ENCODE assay signal across 8 mouse cellular contexts in genomic region chr7:80992063-80992462, GRCm38 (mm10). TPM values are rescaled to one million over a fixed set of nuclear protein-coding genes. Genes with fewer than 3 reads are reported as not detected.
DNase-seq lines count a peak whose midpoint lies in the region; ATAC-seq and TF ChIP-seq lines count a peak whose summit lies in the region.

No protein-coding gene starts in this region.

- 0 out of 2 replicates have a peak, but pooled peaks cover 3% of the 10 kb centered on the region for H3K36me3 ChIP-seq in lung, embryonic 14.5 days (ENCODE audit: insufficient read depth)
- no peaks in the 10 kb centered on the region for H3K36me3 ChIP-seq in forebrain, embryonic 12.5 days (replicated peaks)
- no peaks in the 10 kb centered on the region for H3K36me3 ChIP-seq in limb, embryonic 14.5 days (ENCODE audit: control insufficient read depth, insufficient read depth, low read length)
- H3K36me3 ChIP-seq in stomach, embryonic 15.5 days = no peaks in the 10 kb centered on the region

- no peaks in the 10 kb centered on the region for H3K9me3 ChIP-seq in lung, embryonic 14.5 days (ENCODE audit: low read depth, low read length)
- H3K9me3 ChIP-seq in forebrain, embryonic 12.5 days = no peaks in the 10 kb centered on the region
- H3K9me3 ChIP-seq in limb, embryonic 14.5 days (ENCODE audit: control insufficient read depth, low read length) = no peaks in the 10 kb centered on the region
- no peaks in the 10 kb centered on the region for H3K9me3 ChIP-seq in stomach, embryonic 15.5 days

- peaks cover 14% of the 10 kb centered on the region; the same call in 1 of the 2 replicates for H3K4me1 ChIP-seq in lung, embryonic 14.5 days (ENCODE audit: insufficient read depth)
- H3K4me1 ChIP-seq in forebrain, embryonic 12.5 days = peaks cover 38% of the 10 kb centered on the region
- H3K4me1 ChIP-seq in limb, embryonic 14.5 days (ENCODE audit: control insufficient read depth, insufficient read depth, low read length) = peaks cover 16% of the 10 kb centered on the region
- H3K4me1 ChIP-seq in stomach, embryonic 15.5 days = peaks cover 14% of the 10 kb centered on the region; the same call in 1 of the 2 replicates

- peak overlapping the region; percentile 96 for H3K9ac ChIP-seq in lung, embryonic 14.5 days
- H3K9ac ChIP-seq in forebrain, embryonic 12.5 days = peak overlapping the region; percentile 98
- peak overlapping the region; percentile 98 for H3K9ac ChIP-seq in limb, embryonic 14.5 days (ENCODE audit: low read depth, low read length, severe bottlenecking)
- H3K9ac ChIP-seq in stomach, embryonic 15.5 days = peak overlapping the region; percentile 98

- no peak for TF ChIP-seq CTCF in lung, embryonic 14.5 days (IDR thresholded peaks at IDR 0.05; ENCODE audit: low read depth)

- H3K27me3 ChIP-seq in lung, embryonic 14.5 days (ENCODE audit: insufficient read depth, low read length) = no peaks in the 10 kb centered on the region
- H3K27me3 ChIP-seq in forebrain, embryonic 12.5 days = no peaks in the 10 kb centered on the region
- H3K27me3 ChIP-seq in limb, embryonic 14.5 days (ENCODE audit: control insufficient read depth, insufficient read depth, low read length) = no peaks in the 10 kb centered on the region
- no peaks in the 10 kb centered on the region for H3K27me3 ChIP-seq in stomach, embryonic 15.5 days (replicated peaks)

- no peak for TF ChIP-seq POLR2A in limb, embryonic 14.5 days (IDR thresholded peaks at IDR 0.05; ENCODE audit: borderline replicate concordance, extremely low read depth, insufficient read depth, insufficient read length)

- WGBS in lung, embryonic 14.5 days = 47% methylated on average over 6 of the region's 6 CpGs
- WGBS in forebrain, embryonic 12.5 days = 76% methylated on average over 6 of the region's 6 CpGs
- 72% methylated on average over 6 of the region's 6 CpGs for WGBS in limb, embryonic 14.5 days
- 45% methylated on average over 6 of the region's 6 CpGs for WGBS in stomach, embryonic 15.5 days

- peak overlapping the region; percentile 84 for H3K4me2 ChIP-seq in lung, embryonic 14.5 days
- H3K4me2 ChIP-seq in forebrain, embryonic 12.5 days = peak overlapping the region; percentile 91
- peak overlapping the region; percentile 61 for H3K4me2 ChIP-seq in limb, embryonic 14.5 days (replicated peaks; ENCODE audit: low read depth, low read length, severe bottlenecking)
- H3K4me2 ChIP-seq in stomach, embryonic 15.5 days = peak overlapping the region; percentile 87

- H3K4me3 ChIP-seq in lung, embryonic 14.5 days (ENCODE audit: low read depth, low read length) = peak overlapping the region; percentile 95
- peak overlapping the region; percentile 91 for H3K4me3 ChIP-seq in forebrain, embryonic 12.5 days (replicated peaks)
- H3K4me3 ChIP-seq in limb, embryonic 14.5 days (replicated peaks; ENCODE audit: low read length) = peak overlapping the region; percentile 93
- peak overlapping the region; percentile 85 for H3K4me3 ChIP-seq in stomach, embryonic 15.5 days (replicated peaks)

- H3K27ac ChIP-seq in lung, embryonic 14.5 days (ENCODE audit: low read depth) = peak overlapping the region; percentile 94
- H3K27ac ChIP-seq in forebrain, embryonic 12.5 days = 0 out of 2 replicates have a peak overlapping the region, but pooled peaks have one; percentile 94
- peak overlapping the region; percentile 95 for H3K27ac ChIP-seq in limb, embryonic 14.5 days (replicated peaks; ENCODE audit: low read depth, low read length)
- peak overlapping the region; percentile 94 for H3K27ac ChIP-seq in stomach, embryonic 15.5 days

- ATAC-seq in lung, embryonic 14.5 days (ENCODE audit: insufficient read depth) = no peak
- ATAC-seq in forebrain, embryonic 12.5 days (ENCODE audit: low FRiP score) = no peak
- no peak for ATAC-seq in limb, embryonic 14.5 days (ENCODE audit: low FRiP score, low read depth)
- ATAC-seq in stomach, embryonic 15.5 days (ENCODE audit: insufficient read depth, low FRiP score, low read depth) = no peak

- peak; percentile 2 for DNase-seq in lung, embryonic 14.5 days
- no peak for DNase-seq in lung, postnatal 36 days
- no peak for DNase-seq in limb, embryonic 14.5 days (ENCODE audit: low spot score)
- DNase-seq in urinary bladder, adult 18-20 months (ENCODE audit: low spot score in 2 of 2) = no peak
- DNase-seq in spleen, adult 18-20 months = no peak
- DNase-seq in embryo, embryonic 9.5 days (ENCODE audit: extremely low spot score) = no peak

RNA-seq across cellular contexts. Expression of gene Zfp592, which starts 1.4 kb away (rescaled TPM):
- polyA plus RNA-seq in lung, embryonic 14.5 days (2014; fragmentation: Nextera tagmentation; extraction: Ambion mirVana) = 18.1 and 19.7 TPM in 2 replicates
- 12.1 and 14.3 TPM in 2 replicates for polyA plus RNA-seq in forebrain, embryonic 12.5 days (2016; fragmentation: Nextera tagmentation; extraction: Ambion mirVana)
- 24.3 and 31.6 TPM in 2 replicates for polyA plus RNA-seq in limb, embryonic 14.5 days (2012; rRNA removed)
- 13.7 and 16.1 TPM in 2 replicates for polyA plus RNA-seq in limb, embryonic 14.5 days (2014; fragmentation: Nextera tagmentation; extraction: Ambion mirVana)
- polyA plus RNA-seq in stomach, embryonic 15.5 days (2015; fragmentation: Nextera tagmentation; extraction: Ambion mirVana) = 9.9 and 13.9 TPM in 2 replicates

RNA-seq across cellular contexts. Expression of gene Sec11a, which starts 44.5 kb away (rescaled TPM):
- 191 and 196 TPM in 2 replicates for polyA plus RNA-seq in lung, embryonic 14.5 days (2014; fragmentation: Nextera tagmentation; extraction: Ambion mirVana)
- polyA plus RNA-seq in forebrain, embryonic 12.5 days (2016; fragmentation: Nextera tagmentation; extraction: Ambion mirVana) = 169 and 179 TPM in 2 replicates
- polyA plus RNA-seq in limb, embryonic 14.5 days (2012; rRNA removed) = 158 and 177 TPM in 2 replicates
- polyA plus RNA-seq in limb, embryonic 14.5 days (2014; fragmentation: Nextera tagmentation; extraction: Ambion mirVana) = 189 and 224 TPM in 2 replicates
- 256 and 258 TPM in 2 replicates for polyA plus RNA-seq in stomach, embryonic 15.5 days (2015; fragmentation: Nextera tagmentation; extraction: Ambion mirVana)
